14 mouse cellular contexts compared by ENCODE assay signal in the genomic region with DNA sequence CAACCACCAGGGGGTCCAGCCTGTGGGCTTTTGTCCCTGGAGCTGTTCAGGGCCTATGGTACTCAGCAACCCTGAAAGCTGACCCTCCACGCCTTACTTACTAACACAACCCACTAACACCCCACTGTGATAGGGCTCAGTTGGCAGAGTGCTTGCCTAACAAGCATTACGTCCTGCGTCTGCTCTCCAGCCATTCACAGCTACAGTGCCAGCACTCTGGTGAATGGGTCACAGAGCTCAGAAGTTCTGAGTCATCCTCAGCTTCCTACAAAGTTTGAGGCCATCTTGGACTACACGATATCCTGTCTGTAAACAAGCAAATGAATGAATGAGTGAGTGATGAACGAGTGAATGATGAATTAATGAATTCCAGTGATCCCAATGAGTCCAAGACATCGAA.
"Had no signal": no experiment of that assay in that cellular context is flagged by ENCODE, and none has a peak within 500 bp of the region (broad histone marks: within the 10 kb centered on the region; RNA-seq: fewer than 3 reads in every experiment).

No protein-coding gene starts in this region.

- H3K36me3 ChIP-seq: liver, embryonic 15.5 days; lung, embryonic 15.5 days; midbrain, embryonic 13.5 days; midbrain, embryonic 15.5 days; neural tube, embryonic 13.5 days; neural tube, embryonic 15.5 days had no signal

- H3K4me3 ChIP-seq: liver, embryonic 15.5 days; lung, embryonic 15.5 days; megakaryocyte, embryonic 14.5 days; midbrain, embryonic 13.5 days; midbrain, embryonic 15.5 days; neural tube, embryonic 13.5 days; neural tube, embryonic 15.5 days had no signal

- H3K4me1 ChIP-seq: liver, embryonic 15.5 days; megakaryocyte, embryonic 14.5 days; midbrain, embryonic 15.5 days had no signal

- H3K9ac ChIP-seq: liver, embryonic 15.5 days; liver, postnatal 0 days; lung, embryonic 15.5 days; midbrain, embryonic 13.5 days; midbrain, embryonic 15.5 days; neural tube, embryonic 13.5 days; neural tube, embryonic 15.5 days had no signal

- H3K27ac ChIP-seq: liver, embryonic 15.5 days; lung, embryonic 15.5 days; macrophage; midbrain, embryonic 13.5 days; midbrain, embryonic 15.5 days; neural tube, embryonic 13.5 days; neural tube, embryonic 15.5 days had no signal

- H3K9me3 ChIP-seq: liver, embryonic 15.5 days; lung, embryonic 15.5 days; midbrain, embryonic 13.5 days; midbrain, embryonic 15.5 days; neural tube, embryonic 13.5 days; neural tube, embryonic 15.5 days had no signal

- ATAC-seq: liver, postnatal 0 days; midbrain, embryonic 13.5 days; midbrain, embryonic 15.5 days had no signal

- H3K27me3 ChIP-seq: liver, embryonic 15.5 days; lung, embryonic 15.5 days; megakaryocyte, embryonic 14.5 days; midbrain, embryonic 13.5 days; midbrain, embryonic 15.5 days; neural tube, embryonic 13.5 days had no signal

- H3K4me2 ChIP-seq: liver, embryonic 15.5 days; lung, embryonic 15.5 days; midbrain, embryonic 11.5 days; midbrain, embryonic 13.5 days; midbrain, embryonic 15.5 days; neural tube, embryonic 13.5 days; neural tube, embryonic 15.5 days had no signal

- DNase-seq: lung, adult 2 months; thymus, adult 18-20 months; thymus, postnatal 14 days; thymus, postnatal 36 days had no signal
